Mouse (Mus musculus) cerebellum, adult 8-10 months (tissue): ENCODE measurements around the gene Ltc4s.

Experiments
- DNase-seq: peaks from one replicate; pipeline ENCODE4 v3.0.0; 2022

The Ltc4s gene

GRCm38 (mm10) chr11:50194793-50195192 is 43.6 kb downstream of the Ltc4s start:
- no peak for DNase-seq

GRCm38 (mm10) chr11:50194070-50194469 is 44.3 kb downstream of the Ltc4s start:
- no peak for DNase-seq

GRCm38 (mm10) chr11:50192278-50192677 is 46.1 kb downstream of the Ltc4s start:
- no peak for DNase-seq

- DNase-seq: no peak
Measured at GRCm38 (mm10) chr11:50190362-50190761, 48.1 kb downstream of the Ltc4s start.

- no peak for DNase-seq
Measured at GRCm38 (mm10) chr11:50188682-50189081, 49.7 kb downstream of the Ltc4s start.
